Mouse (Mus musculus) cerebellum, adult 11-12 months (tissue): ENCODE data around the gene Gm4881.

Experiments used
- DNase-seq: peaks from one replicate; pipeline ENCODE4 v3.0.0; 2022

The Gm4881 gene

GRCm38 (mm10) chr7:24944257-24944950 lies at the start of gene Gm4881:
Gm4881 (minus strand) TSS chr7:24944494.
- DNase-seq, result no peak

GRCm38 (mm10) chr7:24993081-24993480 lies 48.8 kb upstream of the Gm4881 start:
- DNase-seq, result no peak

- DNase-seq, result no peak
Observed at GRCm38 (mm10) chr7:24990478-24990877, 46.2 kb upstream of the Gm4881 start.

- DNase-seq, result no peak
Observed at GRCm38 (mm10) chr7:24987941-24988340, 43.6 kb upstream of the Gm4881 start.

- DNase-seq, result no peak
Observed at GRCm38 (mm10) chr7:24985799-24986198, 41.5 kb upstream of the Gm4881 start.

- no peak for DNase-seq
Observed at GRCm38 (mm10) chr7:24984307-24984706, 40.0 kb upstream of the Gm4881 start.

- no peak for DNase-seq
Observed at GRCm38 (mm10) chr7:24983396-24983795, 39.1 kb upstream of the Gm4881 start.

- DNase-seq, result no peak
Observed at GRCm38 (mm10) chr7:24980439-24980838, 36.1 kb upstream of the Gm4881 start.

GRCm38 (mm10) chr7:24978781-24979180 lies 34.5 kb upstream of the Gm4881 start:
- no peak for DNase-seq

- DNase-seq, result peak; percentile 68
Observed at GRCm38 (mm10) chr7:24974893-24975595, 30.8 kb upstream of the Gm4881 start.

GRCm38 (mm10) chr7:24973902-24974301 lies 29.6 kb upstream of the Gm4881 start:
- peak; percentile 69 for DNase-seq

GRCm38 (mm10) chr7:24973208-24973607 lies 28.9 kb upstream of the Gm4881 start:
- peak; percentile 54 for DNase-seq

GRCm38 (mm10) chr7:24971972-24972893 lies 27.9 kb upstream of the Gm4881 start, which contains the start of gene Rabac1:
Rabac1 (minus strand) TSS chr7:24972754.
- peak; percentile 96 for DNase-seq

GRCm38 (mm10) chr7:24971261-24971971 lies 27.1 kb upstream of the Gm4881 start:
- peak; percentile 69 for DNase-seq

GRCm38 (mm10) chr7:24970341-24970740 lies 26.0 kb upstream of the Gm4881 start:
- no peak for DNase-seq

GRCm38 (mm10) chr7:24969805-24970204 lies 25.5 kb upstream of the Gm4881 start:
- DNase-seq, result peak; percentile 92

- DNase-seq, result peak; percentile 64
Observed at GRCm38 (mm10) chr7:24968463-24968862, 24.2 kb upstream of the Gm4881 start.

- DNase-seq, result peak; percentile 56
Observed at GRCm38 (mm10) chr7:24967966-24968365, 23.7 kb upstream of the Gm4881 start.

- DNase-seq, result peak; percentile 83
Observed at GRCm38 (mm10) chr7:24964897-24965535, 20.7 kb upstream of the Gm4881 start.

- DNase-seq, result no peak
Observed at GRCm38 (mm10) chr7:24964288-24964687, 20.0 kb upstream of the Gm4881 start.

- no peak for DNase-seq
Observed at GRCm38 (mm10) chr7:24955226-24955625, 10.9 kb upstream of the Gm4881 start.

GRCm38 (mm10) chr7:24954450-24954849 lies 10.2 kb upstream of the Gm4881 start:
- no peak for DNase-seq
